Mouse (Mus musculus) v-Abl transformed pro-B cells (cell line): ENCODE results near the gene Pqlc3.

Experiments
- in situ Hi-C, 2 experiments: fragments of 400-800 bp; cut with MboI; formaldehyde crosslinking; loops; one replicate each; pipeline ENCODE4 v1.15.1; 2025; ENCODE audit not compliant: unreplicated experiment in 2 of 2

Gene Pqlc3

DNA sequence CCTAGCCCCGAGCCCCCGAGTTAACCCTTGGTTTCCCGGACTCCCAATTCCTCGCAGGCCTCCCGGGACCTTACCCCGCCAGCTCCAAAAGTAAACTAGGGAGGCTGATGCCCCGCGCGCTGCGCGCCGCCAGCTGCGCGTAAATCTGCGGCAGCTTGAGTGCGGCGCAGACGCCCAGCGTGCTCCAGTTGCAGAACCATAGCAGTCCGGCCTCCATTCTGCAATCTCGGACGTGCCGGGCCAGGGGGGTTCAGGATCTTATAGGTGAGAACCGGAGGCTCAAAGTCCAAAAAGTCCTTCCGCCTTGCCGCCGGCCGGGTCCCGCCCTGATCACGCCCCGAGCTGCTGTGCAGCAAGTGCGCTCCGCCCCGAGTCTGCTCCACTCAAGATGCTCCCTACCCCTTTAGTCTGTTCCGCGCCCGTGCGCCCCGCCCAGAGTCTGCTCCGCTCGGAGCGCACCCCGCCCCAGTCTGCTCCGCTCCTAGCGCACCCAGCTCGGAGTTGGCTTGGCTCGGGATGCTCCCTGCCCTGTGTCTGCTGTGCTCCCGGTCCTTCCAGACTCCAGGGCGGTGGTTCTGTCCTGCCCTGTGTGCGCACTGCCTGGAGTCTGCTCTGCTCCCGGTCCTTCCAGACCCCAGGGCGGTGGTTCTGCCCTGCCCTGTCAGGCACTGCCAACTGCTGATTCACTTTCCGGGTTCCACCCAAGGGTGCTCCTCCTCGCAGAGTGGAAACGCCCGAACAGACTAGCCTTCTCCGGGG lies at the start of gene Pqlc3:
Pqlc3 (minus strand) TSS at position 670 of the 759 bp plus-strand sequence.
- in situ Hi-C loops = loop anchor here (25.0 kb wide), 4 partner anchors 288 to 1188 kb away; partner anchors contain the start of gene Trib2 (in 1 of the 2)

DNA sequence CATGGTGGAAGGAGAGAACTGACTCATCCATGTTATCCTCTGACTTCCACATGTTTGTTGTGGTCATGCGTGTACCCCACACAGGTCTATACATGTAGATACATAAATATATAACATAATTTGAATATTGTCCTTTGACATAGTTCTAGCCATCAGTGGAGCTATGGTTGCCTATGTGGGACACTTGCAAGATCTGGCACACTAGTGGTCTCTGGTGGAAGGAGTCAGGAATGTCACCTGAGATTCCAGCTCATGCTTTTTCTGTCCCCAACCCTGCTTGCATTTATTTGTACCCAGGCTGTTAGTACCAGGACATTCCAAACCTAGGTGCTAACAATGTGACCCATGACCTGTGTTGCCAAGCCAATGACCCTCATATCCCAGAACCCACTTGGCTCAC lies 49.6 kb upstream of the Pqlc3 start:
- in situ Hi-C loops = loop anchor here (5.0 to 25.0 kb wide), 2 partner anchors 33 to 462 kb away; no protein-coding TSS in a partner anchor

DNA sequence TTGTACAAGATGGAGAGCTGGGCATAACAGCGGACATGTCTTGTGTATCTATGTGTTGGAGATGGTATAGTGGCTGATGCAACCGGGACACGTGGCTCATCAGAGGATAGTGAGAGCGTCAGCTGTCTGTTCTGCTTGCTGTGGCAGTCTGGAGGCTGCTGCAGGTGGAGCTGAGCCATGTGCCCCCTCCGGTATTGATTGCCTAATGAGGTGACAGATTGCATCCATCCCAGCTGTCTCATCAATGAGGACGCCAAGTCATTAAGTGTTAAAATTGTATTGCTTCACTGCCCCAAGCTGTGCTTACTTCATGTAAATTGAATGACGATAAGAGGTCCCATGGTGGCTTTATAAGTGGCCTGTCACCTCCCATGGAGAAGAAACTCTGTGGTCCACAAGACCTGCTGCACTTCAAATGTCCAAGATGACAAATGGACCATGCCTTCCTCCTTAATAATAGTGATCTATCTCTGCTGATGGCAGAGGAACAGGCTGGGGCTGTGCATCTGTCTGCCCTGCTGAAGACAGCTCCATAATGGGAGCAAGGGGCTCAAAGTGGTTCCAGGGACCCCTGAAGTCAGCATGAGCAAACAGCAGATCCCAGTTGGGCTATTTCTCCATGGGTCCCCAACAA lies 48.9 kb upstream of the Pqlc3 start:
- in situ Hi-C loops = loop anchor here (5.0 to 25.0 kb wide), 2 partner anchors 33 to 462 kb away; no protein-coding TSS in a partner anchor

DNA sequence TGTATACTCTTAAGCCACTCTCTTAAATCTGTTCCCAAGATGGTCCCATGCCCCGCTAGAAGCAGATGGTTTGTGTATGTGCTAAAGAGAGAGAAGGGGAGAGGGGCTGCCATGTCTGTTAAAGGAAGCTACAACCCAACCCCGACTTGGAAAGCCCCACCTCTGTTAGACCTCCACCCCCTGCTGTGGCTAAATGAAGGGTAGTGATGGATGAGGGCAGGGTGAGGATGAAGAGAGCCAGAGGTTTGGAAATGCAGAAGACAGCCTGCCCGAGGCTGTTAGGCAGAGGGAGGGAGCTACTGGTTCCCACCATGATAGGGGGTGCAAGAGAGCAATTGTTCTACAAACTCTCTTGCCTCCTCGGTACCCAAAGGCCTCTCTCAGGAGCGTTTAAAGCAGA lies 43.1 kb upstream of the Pqlc3 start:
- in situ Hi-C loops = loop anchor here in 1 of 2 experiments (25.0 kb wide), 1 partner anchor 456 kb away; no protein-coding TSS in a partner anchor

DNA sequence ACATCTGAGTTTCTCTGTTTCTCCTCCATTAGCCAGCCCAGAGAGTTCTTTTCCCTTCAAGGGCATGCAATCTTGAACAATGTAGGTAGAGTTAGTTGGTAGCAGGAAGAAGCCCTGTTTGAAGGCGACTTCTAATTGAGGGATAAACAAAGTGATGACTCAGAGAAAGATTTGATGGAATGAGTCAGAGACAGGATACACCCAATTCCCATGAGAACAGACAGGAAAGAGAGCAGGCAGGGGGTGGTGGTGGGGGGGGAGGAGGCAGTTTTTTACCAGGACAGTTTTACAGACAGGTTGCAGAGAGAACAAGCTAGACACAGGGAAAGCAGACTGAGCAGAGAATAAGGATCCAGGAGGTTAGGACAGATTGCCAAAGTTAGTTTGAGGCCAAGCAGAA lies 40.4 kb upstream of the Pqlc3 start:
- in situ Hi-C loops = loop anchor here in 1 of 2 experiments (25.0 kb wide), 1 partner anchor 453 kb away; no protein-coding TSS in a partner anchor

DNA sequence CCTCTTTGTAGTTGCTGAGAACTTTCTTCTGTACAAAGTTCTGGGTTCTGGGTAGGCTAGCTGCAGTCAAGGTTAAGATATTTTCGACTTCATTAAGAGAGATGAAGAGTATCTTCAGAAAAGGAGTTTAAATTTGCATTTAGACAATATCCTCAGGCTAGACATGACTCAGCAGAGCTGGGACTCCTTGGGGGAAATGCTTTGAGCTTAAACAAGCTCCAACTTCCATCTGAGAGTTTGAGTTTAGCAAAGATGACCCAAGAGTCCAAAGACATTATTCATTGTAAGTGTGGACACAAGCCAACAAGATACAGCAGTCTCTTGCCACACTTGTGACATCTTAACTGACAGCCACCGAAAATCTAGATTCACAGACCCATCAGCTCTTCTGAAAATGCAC lies 39.2 kb upstream of the Pqlc3 start:
- in situ Hi-C loops = loop anchor here (10.0 to 25.0 kb wide), 4 partner anchors 185 to 452 kb away; partner anchors contain the start of gene Greb1 (in 1 of the 2)

DNA sequence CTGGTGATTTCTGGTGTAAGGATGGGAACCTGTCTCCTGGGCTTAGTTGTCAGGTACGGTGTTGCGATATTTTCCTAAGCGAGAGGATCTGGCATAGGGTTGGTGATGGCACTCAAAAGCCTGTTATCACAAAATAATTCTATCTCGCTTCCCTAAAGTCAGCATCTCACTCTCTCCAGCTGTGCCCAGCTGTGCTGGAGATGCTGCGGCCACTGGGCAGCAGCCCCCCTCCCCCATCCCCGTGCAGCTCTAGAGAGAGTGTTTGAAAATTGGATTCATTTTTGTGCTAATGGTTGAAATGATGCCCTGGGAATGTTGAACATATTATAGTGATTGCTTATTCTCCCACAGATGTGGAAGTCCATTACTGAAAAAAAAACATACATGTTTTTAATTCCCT lies 38.0 kb upstream of the Pqlc3 start:
- in situ Hi-C loops = loop anchor here (10.0 to 25.0 kb wide), 4 partner anchors 187 to 451 kb away; partner anchors contain the start of gene Greb1 (in 1 of the 2)

DNA sequence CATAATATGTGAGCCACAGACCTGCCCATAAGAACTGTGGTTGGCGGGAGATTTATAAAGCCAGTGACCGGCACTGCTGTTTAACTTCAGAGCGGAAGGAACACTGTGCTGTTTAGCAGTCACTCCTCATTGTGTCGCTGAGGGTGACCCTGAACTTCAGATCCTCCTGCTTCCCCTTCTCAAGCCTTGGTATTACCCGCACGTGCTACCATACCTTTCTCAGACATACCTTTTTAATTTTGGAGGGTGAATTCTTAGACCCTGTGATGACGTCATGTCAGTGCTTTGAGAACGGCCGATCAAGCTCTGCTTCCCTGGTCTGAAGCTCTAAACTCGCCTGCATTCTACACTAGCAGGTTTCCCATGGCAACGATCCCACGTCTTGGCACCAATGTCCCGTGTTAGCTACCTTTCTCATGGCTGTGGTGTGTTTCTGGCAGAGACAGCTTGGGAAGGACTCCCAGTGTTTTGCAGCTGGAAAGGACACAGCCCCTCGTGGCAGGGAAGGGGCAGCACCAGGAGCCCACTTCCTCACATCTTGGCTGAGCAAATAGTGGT lies 36.9 kb upstream of the Pqlc3 start:
- in situ Hi-C loops = loop anchor here (10.0 to 25.0 kb wide), 4 partner anchors 188 to 450 kb away; partner anchors contain the start of gene Greb1 (in 1 of the 2)

DNA sequence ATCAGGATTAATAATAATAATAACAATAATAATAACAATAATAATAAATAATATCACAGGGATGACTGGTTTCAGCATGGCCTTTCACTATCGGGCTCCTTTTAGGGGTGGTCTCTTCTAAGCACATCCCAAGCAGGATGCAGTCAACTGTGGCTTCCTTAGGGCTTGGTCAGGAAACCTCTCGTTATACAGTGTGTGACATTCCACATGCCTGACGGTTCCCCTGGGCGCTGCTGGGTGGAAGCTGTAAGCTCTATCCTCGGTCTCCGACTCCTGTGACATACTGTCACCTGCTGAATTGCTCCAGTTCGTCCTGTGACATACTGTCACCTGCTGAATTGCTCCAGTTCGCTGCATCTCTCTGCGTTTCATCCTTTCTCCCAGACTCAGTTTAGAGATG lies 36.3 kb upstream of the Pqlc3 start:
- in situ Hi-C loops = loop anchor here (10.0 to 25.0 kb wide), 4 partner anchors 188 to 449 kb away; partner anchors contain the start of gene Greb1 (in 1 of the 2)

DNA sequence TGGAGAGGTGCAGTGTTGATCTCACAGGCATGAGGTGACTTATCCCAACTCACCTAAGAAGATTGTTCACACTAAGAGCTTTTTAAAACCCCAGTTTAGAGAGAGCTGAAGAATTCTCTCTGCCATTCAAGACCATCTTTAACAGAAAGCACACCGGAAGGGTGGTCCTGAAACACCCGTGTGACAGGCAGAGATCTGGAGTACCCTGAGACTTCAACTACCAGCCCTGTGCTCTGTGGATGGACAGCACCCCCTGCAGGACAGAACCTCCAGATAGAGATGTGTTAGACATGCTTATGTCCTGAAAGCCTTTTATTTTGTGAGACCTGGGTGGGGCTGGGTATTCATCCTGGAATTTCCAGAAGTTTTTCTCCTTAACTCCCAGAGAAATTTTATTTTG lies 34.9 kb upstream of the Pqlc3 start:
- in situ Hi-C loops = loop anchor here (10.0 to 25.0 kb wide), 4 partner anchors 190 to 448 kb away; partner anchors contain the start of gene Greb1 (in 1 of the 2)

DNA sequence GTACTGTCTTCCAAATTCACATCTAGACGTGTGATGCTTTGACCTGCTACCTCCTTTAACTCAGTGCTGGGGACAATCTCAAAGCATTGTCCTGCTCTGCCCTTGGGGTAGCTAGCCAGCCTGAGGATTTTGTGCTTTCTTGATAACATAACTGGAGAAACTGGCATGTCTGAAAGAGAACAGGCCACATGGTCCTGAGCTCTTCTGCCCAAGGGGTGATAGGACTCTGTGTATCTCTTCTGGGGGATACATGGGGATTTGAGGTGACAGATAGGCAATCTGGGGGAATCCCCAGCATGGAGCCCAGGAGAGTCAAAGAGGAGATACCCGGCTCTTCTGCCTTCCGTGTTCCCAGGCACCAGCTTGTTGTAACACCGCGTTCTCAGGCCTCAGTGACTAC lies 34.5 kb upstream of the Pqlc3 start:
- in situ Hi-C loops = loop anchor here (5.0 to 25.0 kb wide), 7 partner anchors 63 to 447 kb away; partner anchors contain the start of gene Greb1 (in 1 of the 2)

DNA sequence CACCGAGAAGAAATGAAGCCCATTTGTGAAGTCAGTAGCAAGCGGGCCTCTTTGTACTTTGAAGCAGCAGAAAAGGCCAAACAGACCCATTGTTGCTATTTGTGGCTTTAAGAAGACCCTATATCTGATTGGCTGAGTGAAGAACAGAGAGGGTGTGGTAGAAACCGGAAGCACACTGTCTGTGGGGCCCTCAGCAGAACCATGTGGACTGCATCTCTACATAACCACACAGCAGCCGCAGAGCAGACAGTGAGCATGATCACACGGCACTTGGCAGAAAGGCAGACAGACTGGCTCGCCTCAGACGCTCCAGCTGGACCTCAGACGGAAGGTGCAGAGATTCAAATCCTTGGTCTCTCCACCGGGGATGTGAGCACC lies 33.2 kb upstream of the Pqlc3 start:
- in situ Hi-C loops = loop anchor here (5.0 to 25.0 kb wide), 7 partner anchors 64 to 446 kb away; partner anchors contain the start of gene Greb1 (in 1 of the 2)

DNA sequence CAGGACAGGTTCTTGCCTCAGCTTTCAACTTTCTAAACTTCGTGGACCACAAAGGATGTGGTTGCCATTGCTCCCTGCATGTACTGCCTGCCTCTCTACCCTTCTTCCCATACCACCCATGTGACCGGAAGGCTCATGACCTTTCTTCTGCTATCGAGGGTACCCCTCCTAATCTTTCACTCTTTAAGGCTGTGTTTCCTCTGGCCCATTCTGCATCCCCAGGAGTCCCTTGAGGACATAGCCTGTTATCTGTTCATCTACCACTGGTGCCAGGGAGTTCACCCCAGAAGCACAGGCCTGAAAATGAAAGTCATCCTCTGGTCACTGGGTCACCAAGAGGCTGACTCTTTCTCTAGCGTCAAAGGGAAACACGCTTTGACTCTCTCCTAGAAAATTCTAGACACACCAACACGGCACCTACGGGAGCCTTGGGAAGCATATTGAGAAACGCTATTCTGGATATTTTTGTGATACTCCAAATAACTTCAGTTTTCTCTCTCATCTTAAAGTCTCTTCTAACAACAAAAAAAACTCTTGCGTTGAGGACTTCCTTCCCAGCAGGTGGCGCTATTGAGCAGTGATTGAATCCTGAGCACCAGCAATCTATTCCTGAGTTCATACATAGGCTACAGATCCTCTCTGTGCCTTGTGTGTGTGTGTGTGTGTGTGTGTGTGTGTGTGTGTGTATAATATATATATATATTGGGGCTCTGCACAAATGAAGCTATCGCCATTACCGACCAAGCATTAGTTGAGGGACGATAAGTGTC lies 32.7 kb upstream of the Pqlc3 start:
- in situ Hi-C loops = loop anchor here (5.0 to 25.0 kb wide), 7 partner anchors 64 to 446 kb away; partner anchors contain the start of gene Greb1 (in 1 of the 2)

DNA sequence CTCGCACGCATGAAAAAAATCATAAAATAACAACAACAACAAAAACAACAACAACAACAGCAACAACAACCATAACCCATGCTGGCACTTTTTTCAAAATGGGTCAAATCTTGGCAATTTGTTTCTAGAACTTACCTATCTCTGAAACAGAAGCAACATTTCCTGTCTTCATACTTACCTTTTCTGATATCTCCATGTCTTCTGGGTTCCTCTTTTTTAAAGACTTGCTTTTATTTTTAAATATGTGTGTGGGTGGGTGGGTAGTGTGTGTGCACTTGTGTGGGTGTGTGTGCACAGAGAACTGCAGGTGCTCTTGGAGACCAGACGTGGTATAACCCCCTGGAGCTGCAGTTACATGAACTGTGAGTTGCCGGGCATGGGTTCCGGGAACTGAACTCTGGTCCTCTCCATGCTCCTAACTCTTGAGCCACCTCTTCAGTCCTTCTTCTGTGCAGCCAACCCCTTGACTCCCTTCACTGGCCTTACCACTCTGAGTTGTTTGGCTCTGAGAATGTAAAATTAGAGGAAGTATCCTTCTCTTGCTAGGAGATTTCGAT lies 24.4 kb upstream of the Pqlc3 start:
- in situ Hi-C loops = loop anchor here (25.0 kb wide), 4 partner anchors 312 to 1212 kb away; partner anchors contain the start of gene Trib2 (in 1 of the 2)

DNA sequence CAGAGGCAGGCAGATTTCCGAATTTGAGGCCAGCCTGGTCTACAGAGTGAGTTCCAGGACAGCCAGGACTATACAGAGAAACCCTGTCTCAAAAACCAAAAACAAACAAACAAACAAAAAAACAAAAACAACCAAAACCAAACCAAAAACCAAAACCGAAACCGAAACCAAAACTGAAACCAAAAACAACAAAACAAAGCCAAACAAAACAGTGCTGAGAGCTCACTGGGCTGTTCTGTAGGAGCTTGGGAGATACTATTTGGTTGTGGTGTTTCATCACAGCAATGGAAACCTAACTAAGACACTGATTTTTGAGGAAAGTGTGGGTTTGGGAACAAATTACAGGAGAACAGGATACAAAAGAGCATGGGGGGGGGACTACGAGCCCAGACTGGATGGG lies 21.9 kb upstream of the Pqlc3 start:
- in situ Hi-C loops = loop anchor here (25.0 kb wide), 3 partner anchors 310 to 1210 kb away; partner anchors contain the start of gene Trib2 (in 1 of the 2)

DNA sequence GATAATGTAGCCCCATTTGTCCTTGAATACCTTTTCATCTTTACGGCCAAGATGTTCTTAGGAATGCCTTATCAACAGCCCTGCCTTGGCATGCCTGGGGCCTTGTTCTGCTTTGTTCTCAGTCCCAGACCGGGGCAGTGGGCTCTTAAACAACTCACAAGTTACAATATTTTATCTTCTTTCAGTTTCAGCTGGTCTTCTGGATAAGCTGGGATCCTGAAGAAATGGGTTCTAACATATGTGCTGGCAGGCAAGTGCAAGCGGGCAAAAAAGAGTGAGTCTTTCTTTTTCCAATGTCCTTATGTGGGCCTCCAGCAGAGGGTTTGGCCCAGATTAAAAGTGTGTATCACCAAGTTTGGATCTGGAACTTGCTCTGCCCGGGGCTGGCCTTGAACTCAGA lies 20.9 kb upstream of the Pqlc3 start:
- in situ Hi-C loops = loop anchor here (25.0 kb wide), 3 partner anchors 309 to 1209 kb away; partner anchors contain the start of gene Trib2 (in 1 of the 2)

DNA sequence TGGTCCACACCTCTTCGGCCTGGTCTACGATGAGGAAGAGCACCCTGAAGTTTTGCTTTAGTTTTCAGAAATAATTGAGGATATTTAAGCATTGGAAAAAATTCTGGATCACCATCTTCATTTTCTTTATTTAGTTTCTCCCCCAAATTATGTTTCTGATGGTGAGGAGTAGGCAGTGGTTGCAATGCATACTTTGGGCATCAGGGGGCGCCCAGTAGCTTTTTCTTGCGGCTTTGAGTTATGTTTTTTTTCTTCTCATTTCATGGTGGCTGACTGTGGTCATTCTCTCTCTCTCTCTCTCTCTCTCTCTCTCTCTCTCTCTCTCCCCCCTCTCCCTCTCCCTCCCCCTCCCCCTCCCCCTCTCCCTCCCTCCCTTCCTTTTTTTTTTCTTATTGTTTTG lies 18.3 kb upstream of the Pqlc3 start:
- in situ Hi-C loops = loop anchor here (25.0 kb wide), 3 partner anchors 306 to 1206 kb away; partner anchors contain the start of gene Trib2 (in 1 of the 2)

DNA sequence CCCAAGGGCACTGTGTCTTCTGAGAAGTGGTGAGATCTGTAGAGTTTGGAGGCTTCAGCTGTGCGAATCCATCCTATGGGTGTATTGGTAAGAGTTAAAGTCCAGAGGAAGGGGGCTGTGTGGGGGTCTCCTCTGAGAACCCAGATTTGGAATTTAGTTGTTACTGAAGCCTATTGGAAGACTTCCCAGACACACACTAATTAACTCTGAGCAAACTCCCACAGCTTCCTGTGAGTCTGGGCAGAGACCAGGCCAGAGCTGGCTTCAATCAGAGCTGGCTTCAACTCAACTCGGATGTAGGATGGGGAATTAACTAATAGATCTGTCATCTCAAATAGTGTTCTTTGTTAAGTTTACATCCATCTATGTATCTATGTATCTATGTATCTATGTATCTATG lies 15.5 kb upstream of the Pqlc3 start:
- in situ Hi-C loops = loop anchor here (25.0 kb wide), 3 partner anchors 303 to 1203 kb away; partner anchors contain the start of gene Trib2 (in 1 of the 2)
